Mouse (Mus musculus): ENCODE measurements around the gene Alg12.

DNA sequence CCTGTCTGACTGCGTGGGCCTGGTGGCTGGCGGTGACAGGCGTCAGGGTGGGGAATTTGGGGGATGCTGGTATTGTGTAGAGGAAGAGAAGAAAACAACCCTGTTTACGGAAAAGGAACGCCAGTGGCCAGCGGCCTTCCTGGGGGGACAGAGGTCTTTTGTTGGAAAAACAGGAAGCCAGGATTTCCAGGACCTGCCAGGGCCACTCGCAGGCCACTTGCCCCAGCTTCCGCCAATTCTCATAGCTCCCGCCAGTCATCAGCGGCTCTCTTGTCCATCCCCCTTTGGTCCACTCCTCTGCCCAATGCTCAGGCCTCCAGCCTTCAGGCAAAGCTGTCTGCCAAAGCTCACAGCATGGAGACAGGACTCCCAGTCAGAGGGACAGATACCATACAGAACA is 21.0 kb upstream of the Alg12 start:
- TF ChIP-seq CTCF (IDR thresholded peaks at IDR 0.05; ENCODE audit: low read depth, low read length) (no peak), POLR2A (IDR thresholded peaks at IDR 0.05; ENCODE audit: borderline replicate concordance, low read depth, low read length) (no peak)
